Mouse (Mus musculus) lung, postnatal 0 days (tissue): ENCODE data around the gene Tcp10a.
"Not testable (repeated sequence)": the region's sequence is repeated elsewhere in the genome, so short reads cannot be mapped to it uniquely, and the experiment has no call there.

Experiments
- CTCF ChIP-seq: IDR thresholded peaks from 2 replicates; pipeline ENCODE4 v1.5.1; 2016; ENCODE audit warnings: antibody characterized with exemption, mild to moderate bottlenecking
- EP300 ChIP-seq: IDR thresholded peaks from 2 replicates; pipeline ENCODE4 v1.6.1; 2016; ENCODE audit warnings: antibody characterized with exemption, mild to moderate bottlenecking, control low read depth

DNA sequence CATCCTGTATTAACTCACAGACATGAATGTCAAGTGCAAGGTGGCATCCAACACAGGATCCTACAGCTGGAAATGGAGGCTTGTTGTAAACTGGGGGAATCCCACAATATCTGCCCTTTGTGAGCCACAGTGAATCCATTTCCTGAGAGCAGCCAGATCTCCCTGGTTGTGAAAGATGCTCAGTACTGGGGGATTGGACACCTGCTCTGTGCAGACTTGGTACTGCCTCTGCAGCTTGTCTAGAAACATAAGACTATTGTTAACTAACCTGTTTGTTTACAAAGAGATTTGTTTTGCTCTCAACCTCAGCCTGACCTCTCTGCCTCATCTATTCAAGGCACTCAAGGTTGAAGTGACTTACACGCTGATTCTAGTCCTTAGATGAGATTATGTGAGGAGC, 41.8 kb downstream of the Tcp10a start:
- not testable (repeated sequence) for TF ChIP-seq CTCF, EP300
